Mouse (Mus musculus): ENCODE results near the gene Olfr651. TPM values are rescaled to one million over a fixed set of nuclear protein-coding genes. Genes with fewer than 3 reads are reported as not detected.

The Olfr651 gene
- polyA plus RNA-seq, 1 experiment from 2014 or later = not detected

GRCm38 (mm10) chr7:104586725-104587124 is 36.8 kb downstream of the Olfr651 start, which contains the start of gene Olfr654:
Gene Olfr654, plus strand, starts transcription at chr7:104587025.
- no peaks in the 10 kb centered on the region for H3K36me3 ChIP-seq (ENCODE audit: control insufficient read depth, insufficient read depth, low read length)
- 67% methylated on average over 4 of the region's 4 CpGs for WGBS
- no peak within 1 kb of the TSS for H3K4me3 ChIP-seq (replicated peaks; ENCODE audit: low read length)
- H3K27ac ChIP-seq (ENCODE audit: low read length) = no peak within 1 kb of the TSS
- no peak within 1 kb of the TSS for H3K4me2 ChIP-seq (ENCODE audit: low read depth, low read length)
- no peaks in the 10 kb centered on the region for H3K27me3 ChIP-seq (ENCODE audit: control insufficient read depth, insufficient read depth, low read length)
- H3K9me3 ChIP-seq (replicated peaks; ENCODE audit: control insufficient read depth, low read length) = no peaks in the 10 kb centered on the region
- H3K4me1 ChIP-seq (ENCODE audit: control insufficient read depth, insufficient read depth, low read length) = no peaks in the 10 kb centered on the region
- no peak within 1 kb of the TSS for H3K9ac ChIP-seq (ENCODE audit: low read length)
- ATAC-seq (ENCODE audit: insufficient read depth, low FRiP score) = no peak

GRCm38 (mm10) chr7:104588274-104588673 is 38.3 kb downstream of the Olfr651 start:
- no peak overlapping the region for H3K4me3 ChIP-seq (replicated peaks; ENCODE audit: low read length)
- no peaks in the 10 kb centered on the region for H3K4me1 ChIP-seq (ENCODE audit: control insufficient read depth, insufficient read depth, low read length)
- ATAC-seq (ENCODE audit: insufficient read depth, low FRiP score) = no peak
- 77% methylated on average over 5 of the region's 5 CpGs for WGBS
- no peaks in the 10 kb centered on the region for H3K27me3 ChIP-seq (ENCODE audit: control insufficient read depth, insufficient read depth, low read length)
- H3K9me3 ChIP-seq (replicated peaks; ENCODE audit: control insufficient read depth, low read length) = no peaks in the 10 kb centered on the region
- H3K4me2 ChIP-seq (ENCODE audit: low read depth, low read length) = no peak overlapping the region
- no peak overlapping the region for H3K9ac ChIP-seq (ENCODE audit: low read length)
- no peaks in the 10 kb centered on the region for H3K36me3 ChIP-seq (ENCODE audit: control insufficient read depth, insufficient read depth, low read length)
- no peak overlapping the region for H3K27ac ChIP-seq (ENCODE audit: low read length)

DNA sequence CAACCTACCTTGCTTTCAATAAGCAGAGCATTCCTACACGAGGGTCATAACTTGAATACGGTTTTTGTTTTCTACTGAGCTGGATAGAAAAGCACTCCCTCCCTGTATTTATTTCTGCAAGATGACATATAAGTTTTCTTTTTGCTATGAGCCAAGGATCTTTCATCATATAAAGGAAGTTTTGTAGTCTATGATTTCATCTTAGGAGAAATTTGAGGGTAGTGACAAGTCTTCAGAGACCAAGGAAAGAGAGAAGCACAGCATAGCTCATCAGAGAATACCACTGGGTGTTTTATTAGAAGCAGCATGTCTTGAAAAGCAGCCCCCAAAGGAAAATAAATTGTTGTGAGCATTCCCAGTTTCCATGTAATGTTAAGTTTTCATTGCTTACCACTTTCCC is 51.7 kb downstream of the Olfr651 start, which contains the start of gene Olfr655:
TSS of gene Olfr655 (minus strand) at position 101 of the 400 bp plus-strand sequence.
- no peak within 1 kb of the TSS for H3K4me2 ChIP-seq (ENCODE audit: low read depth, low read length)
- no peak for ATAC-seq (ENCODE audit: insufficient read depth, low FRiP score)
- H3K9ac ChIP-seq (ENCODE audit: low read length) = no peak within 1 kb of the TSS
- no peaks in the 10 kb centered on the region for H3K36me3 ChIP-seq (ENCODE audit: control insufficient read depth, insufficient read depth, low read length)
- no peaks in the 10 kb centered on the region for H3K27me3 ChIP-seq (ENCODE audit: control insufficient read depth, insufficient read depth, low read length)
- H3K4me3 ChIP-seq (replicated peaks; ENCODE audit: low read length) = no peak within 1 kb of the TSS
- 79% methylated on average over 2 of the region's 2 CpGs for WGBS
- H3K4me1 ChIP-seq (ENCODE audit: control insufficient read depth, insufficient read depth, low read length) = no peaks in the 10 kb centered on the region
- H3K27ac ChIP-seq (ENCODE audit: low read length) = no peak within 1 kb of the TSS
- no peaks in the 10 kb centered on the region for H3K9me3 ChIP-seq (replicated peaks; ENCODE audit: control insufficient read depth, low read length)

DNA sequence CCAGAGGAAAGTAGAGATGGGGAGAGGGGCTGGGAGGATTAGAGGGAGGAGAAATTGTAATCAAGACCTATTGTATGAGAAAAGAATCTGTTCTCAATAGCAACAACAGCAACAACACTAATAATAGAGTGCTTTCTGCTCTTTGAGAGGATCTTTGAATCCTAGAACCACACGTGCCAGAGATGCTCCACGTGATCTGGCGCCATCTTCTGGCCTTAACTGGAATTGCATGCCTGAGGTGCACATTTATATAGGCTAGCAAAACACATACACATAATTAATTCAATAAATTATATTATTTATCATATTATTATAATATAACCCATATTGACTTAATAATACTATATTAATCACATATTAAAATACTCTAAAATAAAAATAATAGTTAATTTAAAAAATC is 53.2 kb downstream of the Olfr651 start:
- Histone ChIP-seq H3K36me3 (ENCODE audit: control insufficient read depth, insufficient read depth, low read length) (no peaks in the 10 kb centered on the region), H3K9me3 (replicated peaks; ENCODE audit: control insufficient read depth, low read length) (no peaks in the 10 kb centered on the region), H3K4me1 (ENCODE audit: control insufficient read depth, insufficient read depth, low read length) (no peaks in the 10 kb centered on the region), H3K4me2 (ENCODE audit: low read depth, low read length) (no peak overlapping the region), H3K9ac (ENCODE audit: low read length) (no peak overlapping the region), H3K27me3 (ENCODE audit: control insufficient read depth, insufficient read depth, low read length) (no peaks in the 10 kb centered on the region), H3K27ac (ENCODE audit: low read length) (no peak overlapping the region), H3K4me3 (replicated peaks; ENCODE audit: low read length) (no peak overlapping the region)
- no peak for ATAC-seq (ENCODE audit: insufficient read depth, low FRiP score)
- WGBS = 4% methylated on average over 3 of the region's 3 CpGs

Other genes starting within 250 kb of the Olfr651 start
- 5.3 and 6.1 TPM in 2 replicates for gene Trim12a, start 234.7 kb upstream of the Olfr651 start, polyA plus RNA-seq (2015; fragmentation: Nextera tagmentation; extraction: Ambion mirVana)
- not detected in 2 replicates for gene Trim34b, start 220.7 kb upstream of the Olfr651 start, polyA plus RNA-seq (2015; fragmentation: Nextera tagmentation; extraction: Ambion mirVana)
- gene Trim12c, start 196.8 kb upstream of the Olfr651 start, polyA plus RNA-seq (2015; fragmentation: Nextera tagmentation; extraction: Ambion mirVana) = 2.8 TPM in 2 replicates
- gene Trim30b, start 180.2 kb upstream of the Olfr651 start, polyA plus RNA-seq (2015; fragmentation: Nextera tagmentation; extraction: Ambion mirVana) = 0.22 and 0.31 TPM in 2 replicates
- gene Trim30c, start 149.3 kb upstream of the Olfr651 start, polyA plus RNA-seq (2015; fragmentation: Nextera tagmentation; extraction: Ambion mirVana) = 0.25 and 0.26 TPM in 2 replicates
- 1.8 and 2.4 TPM in 2 replicates for gene Trim30a, start 84.9 kb upstream of the Olfr651 start, polyA plus RNA-seq (2015; fragmentation: Nextera tagmentation; extraction: Ambion mirVana)
- gene Trim30d, start 42.3 kb upstream of the Olfr651 start, polyA plus RNA-seq (2015; fragmentation: Nextera tagmentation; extraction: Ambion mirVana) = 0.62 and 1.1 TPM in 2 replicates
- not detected in 2 replicates for gene Olfr652, start 10.8 kb downstream of the Olfr651 start, polyA plus RNA-seq (2015; fragmentation: Nextera tagmentation; extraction: Ambion mirVana)
- not detected in 2 replicates for gene Olfr653, start 27.2 kb downstream of the Olfr651 start, polyA plus RNA-seq (2015; fragmentation: Nextera tagmentation; extraction: Ambion mirVana)
- gene Olfr654, start 36.9 kb downstream of the Olfr651 start, polyA plus RNA-seq (2015; fragmentation: Nextera tagmentation; extraction: Ambion mirVana) = not detected in 2 replicates
- gene Olfr655, start 51.6 kb downstream of the Olfr651 start, polyA plus RNA-seq (2015; fragmentation: Nextera tagmentation; extraction: Ambion mirVana) = not detected in 2 replicates
- gene Olfr656, start 63.8 kb downstream of the Olfr651 start, polyA plus RNA-seq (2015; fragmentation: Nextera tagmentation; extraction: Ambion mirVana) = not detected in 2 replicates
- not detected in 2 replicates for gene Olfr657, start 74.7 kb downstream of the Olfr651 start, polyA plus RNA-seq (2015; fragmentation: Nextera tagmentation; extraction: Ambion mirVana)
- gene Olfr658, start 97.2 kb downstream of the Olfr651 start, polyA plus RNA-seq (2015; fragmentation: Nextera tagmentation; extraction: Ambion mirVana) = not detected in 2 replicates
- gene Olfr659, start 116.6 kb downstream of the Olfr651 start, polyA plus RNA-seq (2015; fragmentation: Nextera tagmentation; extraction: Ambion mirVana) = not detected in 2 replicates
- gene Olfr661, start 136.4 kb downstream of the Olfr651 start, polyA plus RNA-seq (2015; fragmentation: Nextera tagmentation; extraction: Ambion mirVana) = not detected in 2 replicates
- not detected in 2 replicates for gene Usp17le, start 227.3 kb downstream of the Olfr651 start, polyA plus RNA-seq (2015; fragmentation: Nextera tagmentation; extraction: Ambion mirVana)